Mouse (Mus musculus): ENCODE data around the gene Tmco4. TPM values are rescaled to one million over a fixed set of nuclear protein-coding genes. Genes with fewer than 3 reads are reported as not detected.

Gene Tmco4
- polyA plus RNA-seq, 1 experiment from 2014 or later, result 3.0 TPM

GRCm38 (mm10) chr4:139044566-139044965 is 71.9 kb downstream of the Tmco4 start:
- no peak overlapping the region for H3K4me3 ChIP-seq (ENCODE audit: low read depth, low read length)
- no peaks in the 10 kb centered on the region for H3K4me1 ChIP-seq (ENCODE audit: control insufficient read depth, insufficient read depth, low read length)
- WGBS (ENCODE audit: insufficient replicate concordance), result 85% methylated on average over 5 of the region's 5 CpGs
- H3K4me2 ChIP-seq, result no peak overlapping the region
- ATAC-seq (replicated peaks; ENCODE audit: insufficient number of reproducible peaks, low FRiP score, low TSS enrichment), result no peak
- H3K9me3 ChIP-seq (replicated peaks; ENCODE audit: control insufficient read depth, low read length), result no peaks in the 10 kb centered on the region
- no peak overlapping the region for H3K9ac ChIP-seq (ENCODE audit: low read depth, low read length)
- H3K27me3 ChIP-seq (ENCODE audit: control insufficient read depth, insufficient read depth, low read length), result peaks cover 10% of the 10 kb centered on the region; the same call in 1 of the 2 replicates
- H3K27ac ChIP-seq (ENCODE audit: low read depth, low read length), result no peak overlapping the region
- H3K36me3 ChIP-seq (ENCODE audit: control insufficient read depth, insufficient read depth, low read length), result no peaks in the 10 kb centered on the region

GRCm38 (mm10) chr4:139046354-139046753 is 73.7 kb downstream of the Tmco4 start:
- no peak for ATAC-seq (replicated peaks; ENCODE audit: insufficient number of reproducible peaks, low FRiP score, low TSS enrichment)
- Histone ChIP-seq H3K9ac (ENCODE audit: low read depth, low read length) (no peak overlapping the region), H3K4me3 (ENCODE audit: low read depth, low read length) (no peak overlapping the region), H3K27me3 (ENCODE audit: control insufficient read depth, insufficient read depth, low read length) (no peaks in the 10 kb centered on the region), H3K9me3 (replicated peaks; ENCODE audit: control insufficient read depth, low read length) (no peaks in the 10 kb centered on the region), H3K27ac (ENCODE audit: low read depth, low read length) (no peak overlapping the region), H3K36me3 (ENCODE audit: control insufficient read depth, insufficient read depth, low read length) (no peaks in the 10 kb centered on the region), H3K4me1 (ENCODE audit: control insufficient read depth, insufficient read depth, low read length) (no peaks in the 10 kb centered on the region), H3K4me2 (no peak overlapping the region)
- WGBS (ENCODE audit: insufficient replicate concordance), result 84% methylated on average over 5 of the region's 5 CpGs

DNA sequence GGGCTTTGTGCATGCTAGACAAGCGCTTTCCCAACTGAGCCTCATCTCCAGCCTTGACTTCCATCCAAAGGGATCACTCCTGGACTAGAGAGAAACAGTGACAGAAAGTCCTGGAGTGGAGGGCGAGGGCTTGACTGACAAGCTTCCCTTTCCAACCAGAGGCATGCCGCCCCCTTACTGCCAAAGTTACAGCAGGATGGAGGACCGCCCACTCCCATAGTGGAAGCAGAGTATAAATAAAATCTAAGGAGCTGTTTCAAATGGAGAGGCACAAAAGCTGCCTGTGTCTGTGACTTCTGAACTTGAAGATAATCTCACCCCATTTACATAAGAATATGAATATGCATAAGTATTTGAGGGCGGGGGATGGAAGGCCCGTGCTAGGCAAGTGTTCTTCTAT is 75.8 kb downstream of the Tmco4 start:
- no peaks in the 10 kb centered on the region for H3K36me3 ChIP-seq (ENCODE audit: control insufficient read depth, insufficient read depth, low read length)
- H3K4me3 ChIP-seq (ENCODE audit: low read depth, low read length), result no peak overlapping the region
- 77% methylated on average over 6 of the region's 6 CpGs for WGBS (ENCODE audit: insufficient replicate concordance)
- no peaks in the 10 kb centered on the region for H3K27me3 ChIP-seq (ENCODE audit: control insufficient read depth, insufficient read depth, low read length)
- H3K9ac ChIP-seq (ENCODE audit: low read depth, low read length), result no peak overlapping the region
- H3K4me2 ChIP-seq, result no peak overlapping the region
- no peaks in the 10 kb centered on the region for H3K9me3 ChIP-seq (replicated peaks; ENCODE audit: control insufficient read depth, low read length)
- ATAC-seq (replicated peaks; ENCODE audit: insufficient number of reproducible peaks, low FRiP score, low TSS enrichment), result no peak
- no peak overlapping the region for H3K27ac ChIP-seq (ENCODE audit: low read depth, low read length)
- H3K4me1 ChIP-seq (ENCODE audit: control insufficient read depth, insufficient read depth, low read length), result no peaks in the 10 kb centered on the region

GRCm38 (mm10) chr4:139052796-139053195 is 80.1 kb downstream of the Tmco4 start:
- Histone ChIP-seq H3K4me1 (ENCODE audit: control insufficient read depth, insufficient read depth, low read length) (0 out of 2 replicates have a peak, but pooled peaks cover 4% of the 10 kb centered on the region), H3K9me3 (replicated peaks; ENCODE audit: control insufficient read depth, low read length) (no peaks in the 10 kb centered on the region), H3K4me2 (no peak overlapping the region), H3K27ac (ENCODE audit: low read depth, low read length) (no peak overlapping the region), H3K4me3 (ENCODE audit: low read depth, low read length) (no peak overlapping the region), H3K36me3 (ENCODE audit: control insufficient read depth, insufficient read depth, low read length) (no peaks in the 10 kb centered on the region), H3K27me3 (ENCODE audit: control insufficient read depth, insufficient read depth, low read length) (no peaks in the 10 kb centered on the region), H3K9ac (ENCODE audit: low read depth, low read length) (no peak overlapping the region)
- WGBS (ENCODE audit: insufficient replicate concordance), result 86% methylated on average over 7 of the region's 7 CpGs
- no peak for ATAC-seq (replicated peaks; ENCODE audit: insufficient number of reproducible peaks, low FRiP score, low TSS enrichment)

DNA sequence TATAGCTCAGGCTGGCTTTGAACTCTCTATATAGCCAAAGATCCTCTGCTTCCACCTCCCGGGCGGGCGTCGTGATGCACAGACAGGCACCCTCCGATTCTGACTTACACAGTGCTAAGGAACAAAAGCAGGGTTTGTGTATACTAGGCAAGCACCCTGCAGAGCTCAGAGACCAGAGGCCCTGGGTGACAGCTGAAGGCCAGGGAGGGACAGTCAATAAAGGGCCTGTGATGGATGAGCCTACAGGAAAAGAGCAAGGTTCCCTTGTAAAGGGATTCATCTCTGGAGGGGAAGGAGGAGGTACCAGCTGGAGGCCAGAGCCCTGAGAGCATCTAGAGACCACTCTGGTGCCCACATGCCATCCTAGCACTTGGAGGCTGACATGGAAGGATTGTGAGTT is 80.7 kb downstream of the Tmco4 start:
- WGBS (ENCODE audit: insufficient replicate concordance), result 52% methylated on average over 5 of the region's 5 CpGs
- Histone ChIP-seq H3K9ac (ENCODE audit: low read depth, low read length) (no peak overlapping the region), H3K27ac (ENCODE audit: low read depth, low read length) (no peak overlapping the region), H3K27me3 (ENCODE audit: control insufficient read depth, insufficient read depth, low read length) (no peaks in the 10 kb centered on the region), H3K4me2 (no peak overlapping the region), H3K4me3 (ENCODE audit: low read depth, low read length) (no peak overlapping the region), H3K9me3 (replicated peaks; ENCODE audit: control insufficient read depth, low read length) (no peaks in the 10 kb centered on the region), H3K4me1 (ENCODE audit: control insufficient read depth, insufficient read depth, low read length) (0 out of 2 replicates have a peak, but pooled peaks cover 4% of the 10 kb centered on the region), H3K36me3 (ENCODE audit: control insufficient read depth, insufficient read depth, low read length) (no peaks in the 10 kb centered on the region)
- no peak for ATAC-seq (replicated peaks; ENCODE audit: insufficient number of reproducible peaks, low FRiP score, low TSS enrichment)

GRCm38 (mm10) chr4:139054300-139054923 is 81.7 kb downstream of the Tmco4 start:
- 39% methylated on average over 9 of the region's 9 CpGs for WGBS (ENCODE audit: insufficient replicate concordance)
- Histone ChIP-seq H3K4me2 (no peak overlapping the region), H3K27me3 (ENCODE audit: control insufficient read depth, insufficient read depth, low read length) (no peaks in the 10 kb centered on the region; the same call in 1 of the 2 replicates), H3K4me1 (ENCODE audit: control insufficient read depth, insufficient read depth, low read length) (0 out of 2 replicates have a peak, but pooled peaks cover 4% of the 10 kb centered on the region), H3K27ac (ENCODE audit: low read depth, low read length) (no peak overlapping the region), H3K4me3 (ENCODE audit: low read depth, low read length) (no peak overlapping the region), H3K36me3 (ENCODE audit: control insufficient read depth, insufficient read depth, low read length) (no peaks in the 10 kb centered on the region), H3K9ac (ENCODE audit: low read depth, low read length) (no peak overlapping the region), H3K9me3 (replicated peaks; ENCODE audit: control insufficient read depth, low read length) (no peaks in the 10 kb centered on the region)
- ATAC-seq (replicated peaks; ENCODE audit: insufficient number of reproducible peaks, low FRiP score, low TSS enrichment), result no peak

DNA sequence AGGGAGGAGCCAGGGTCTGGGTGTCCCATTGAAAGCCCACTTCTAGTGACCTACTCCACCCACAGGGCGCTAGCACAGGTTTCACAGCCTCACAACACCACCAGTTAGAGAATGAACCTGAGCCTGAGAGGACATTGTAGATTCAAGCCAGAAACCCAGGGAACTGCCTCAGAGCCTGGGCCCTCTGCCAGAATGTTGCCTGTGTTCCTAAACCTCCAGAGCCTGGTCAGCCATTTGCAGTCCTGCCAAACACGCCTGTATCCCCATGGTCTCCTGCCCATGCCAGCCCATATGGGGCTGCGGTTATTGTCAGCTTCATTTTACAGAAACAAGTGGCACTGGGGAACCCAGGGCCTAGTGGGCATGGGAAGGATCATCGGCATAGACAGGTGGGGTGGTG is 82.6 kb downstream of the Tmco4 start:
- peaks cover 2% of the 10 kb centered on the region; the same call in 1 of the 2 replicates for H3K27me3 ChIP-seq (ENCODE audit: control insufficient read depth, insufficient read depth, low read length)
- no peak overlapping the region for H3K4me2 ChIP-seq

GRCm38 (mm10) chr4:139055744-139056143 is 83.1 kb downstream of the Tmco4 start:
- Histone ChIP-seq H3K36me3 (ENCODE audit: control insufficient read depth, insufficient read depth, low read length) (no peaks in the 10 kb centered on the region), H3K9ac (ENCODE audit: low read depth, low read length) (no peak overlapping the region), H3K27me3 (ENCODE audit: control insufficient read depth, insufficient read depth, low read length) (peaks cover 2% of the 10 kb centered on the region; the same call in 1 of the 2 replicates), H3K4me3 (ENCODE audit: low read depth, low read length) (no peak overlapping the region), H3K27ac (ENCODE audit: low read depth, low read length) (no peak overlapping the region), H3K4me2 (no peak overlapping the region), H3K4me1 (ENCODE audit: control insufficient read depth, insufficient read depth, low read length) (0 out of 2 replicates have a peak, but pooled peaks cover 4% of the 10 kb centered on the region), H3K9me3 (replicated peaks; ENCODE audit: control insufficient read depth, low read length) (no peaks in the 10 kb centered on the region)
- 75% methylated on average over 3 of the region's 3 CpGs for WGBS (ENCODE audit: insufficient replicate concordance)
- no peak for ATAC-seq (replicated peaks; ENCODE audit: insufficient number of reproducible peaks, low FRiP score, low TSS enrichment)

More for the DNA sequence above, 82.6 kb downstream of the Tmco4 start:
- 0 out of 2 replicates have a peak, but pooled peaks cover 4% of the 10 kb centered on the region for H3K4me1 ChIP-seq (ENCODE audit: control insufficient read depth, insufficient read depth, low read length)
- ATAC-seq (replicated peaks; ENCODE audit: insufficient number of reproducible peaks, low FRiP score, low TSS enrichment), result no peak
- H3K4me3 ChIP-seq (ENCODE audit: low read depth, low read length), result no peak overlapping the region
- no peak overlapping the region for H3K9ac ChIP-seq (ENCODE audit: low read depth, low read length)
- no peaks in the 10 kb centered on the region for H3K9me3 ChIP-seq (replicated peaks; ENCODE audit: control insufficient read depth, low read length)
- WGBS (ENCODE audit: insufficient replicate concordance), result 70% methylated on average over 4 of the region's 4 CpGs
- no peaks in the 10 kb centered on the region for H3K36me3 ChIP-seq (ENCODE audit: control insufficient read depth, insufficient read depth, low read length)
- no peak overlapping the region for H3K27ac ChIP-seq (ENCODE audit: low read depth, low read length)

- no peaks in the 10 kb centered on the region for H3K36me3 ChIP-seq (ENCODE audit: control insufficient read depth, insufficient read depth, low read length)
- peaks cover 2% of the 10 kb centered on the region; the same call in 1 of the 2 replicates for H3K27me3 ChIP-seq (ENCODE audit: control insufficient read depth, insufficient read depth, low read length)
- no peak overlapping the region for H3K9ac ChIP-seq (ENCODE audit: low read depth, low read length)
- WGBS (ENCODE audit: insufficient replicate concordance), result 67% methylated on average over 5 of the region's 5 CpGs
- H3K27ac ChIP-seq (ENCODE audit: low read depth, low read length), result no peak overlapping the region
- H3K4me2 ChIP-seq, result no peak overlapping the region
- ATAC-seq (replicated peaks; ENCODE audit: insufficient number of reproducible peaks, low FRiP score, low TSS enrichment), result no peak
- 0 out of 2 replicates have a peak, but pooled peaks cover 4% of the 10 kb centered on the region for H3K4me1 ChIP-seq (ENCODE audit: control insufficient read depth, insufficient read depth, low read length)
- no peaks in the 10 kb centered on the region for H3K9me3 ChIP-seq (replicated peaks; ENCODE audit: control insufficient read depth, low read length)
- H3K4me3 ChIP-seq (ENCODE audit: low read depth, low read length), result no peak overlapping the region
Observed at GRCm38 (mm10) chr4:139057291-139057690, 84.6 kb downstream of the Tmco4 start.
